8 mouse cellular contexts compared by ENCODE assay signal in the genomic region with DNA sequence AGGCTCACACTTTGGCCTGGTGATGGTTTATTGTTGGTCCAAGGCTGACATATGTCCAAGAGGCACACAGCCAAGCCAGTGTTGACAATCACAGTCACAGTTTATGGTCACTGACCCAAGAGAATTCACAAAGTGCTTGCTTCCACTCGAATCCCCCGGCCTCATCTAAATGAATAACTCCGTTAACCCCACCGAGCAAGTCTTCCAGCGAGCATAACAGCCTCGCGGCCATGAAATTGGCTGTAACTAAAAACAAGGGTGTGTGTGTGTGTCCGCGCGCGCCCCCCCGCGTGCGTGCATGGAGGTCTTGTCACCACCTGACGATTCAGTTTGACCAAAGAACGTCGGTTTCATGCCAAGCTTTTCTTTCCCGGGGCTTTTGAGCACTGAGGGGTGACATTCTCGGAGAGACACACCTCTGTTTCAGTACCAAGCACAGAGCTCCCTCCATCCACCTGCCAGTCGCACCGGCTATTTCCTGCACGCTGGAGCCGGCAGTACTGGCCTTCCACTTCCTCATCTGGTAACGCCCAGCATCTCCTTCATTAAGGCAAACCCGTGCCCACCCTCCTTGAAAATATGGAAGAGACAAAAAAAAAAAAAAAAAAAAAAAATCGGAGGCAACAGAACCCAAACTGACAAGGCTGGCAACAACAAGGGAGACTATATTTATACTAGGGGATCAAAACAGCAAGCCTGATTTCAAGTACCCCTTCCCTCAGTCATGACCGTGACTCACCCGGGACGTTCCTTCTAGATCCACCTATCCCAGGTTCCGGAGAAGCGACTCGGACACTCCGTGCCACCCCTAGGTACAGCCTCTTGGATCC. TPM values are rescaled to one million over a fixed set of nuclear protein-coding genes. Genes with fewer than 3 reads are reported as not detected.
DNase-seq lines count a peak whose midpoint lies in the region; ATAC-seq and TF ChIP-seq lines count a peak whose summit lies in the region.

No protein-coding gene starts in this region.

- WGBS in heart, embryonic 13.5 days = 2% methylated on average over 33 of the region's 33 CpGs
- under 1% methylated on average over 32 of the region's 33 CpGs for WGBS in kidney, embryonic 16.5 days
- 2% methylated on average over 33 of the region's 33 CpGs for WGBS in liver, embryonic 14.5 days (ENCODE audit: insufficient replicate concordance)
- under 1% methylated on average over 33 of the region's 33 CpGs for WGBS in thymus, adult 2 months

- no peaks in the 10 kb centered on the region for H3K4me1 ChIP-seq in cortical plate, adult 2 months (ENCODE audit: control insufficient read depth, insufficient read depth, low read length)
- peaks cover 20% of the 10 kb centered on the region for H3K4me1 ChIP-seq in heart, embryonic 13.5 days
- H3K4me1 ChIP-seq in kidney, embryonic 16.5 days (ENCODE audit: insufficient read depth, low read length) = peaks cover 13% of the 10 kb centered on the region
- H3K4me1 ChIP-seq in liver, embryonic 14.5 days (replicated peaks; ENCODE audit: control insufficient read depth in 2 of 2, insufficient read depth in 2 of 2, low read length in 1 of 2) = peaks cover 5 to 13% of the 10 kb centered on the region in 2 experiments
- peaks cover 13% of the 10 kb centered on the region for H3K4me1 ChIP-seq in thymus, adult 2 months (replicated peaks; ENCODE audit: control insufficient read depth, insufficient read depth, low read length)

- peak; percentile 45 for DNase-seq in 3T3-L1 (ENCODE audit: low read depth, low spot score)
- DNase-seq in T-cell, adult 2 months (ENCODE audit: low spot score) = peak; percentile 16
- peak in 1 of 3 experiments; percentile 47 for DNase-seq in liver, embryonic 14.5 days (ENCODE audit: low read depth in 3 of 3, low spot score in 3 of 3)
- peak; percentile 34 for DNase-seq in neural tube, embryonic 10.5 days (ENCODE audit: extremely low spot score, low spot score)
- peak; percentile 37 for DNase-seq in thymus, adult 2 months

- H3K4me2 ChIP-seq in heart, embryonic 13.5 days = peak overlapping the region; percentile 90
- peak overlapping the region; percentile 72 for H3K4me2 ChIP-seq in kidney, embryonic 16.5 days (replicated peaks; ENCODE audit: low read depth, low read length)
- H3K4me2 ChIP-seq in liver, embryonic 14.5 days (ENCODE audit: low read depth) = peak overlapping the region; percentile 86

- peaks cover 3% of the 10 kb centered on the region; the same call in 1 of the 2 replicates for H3K27me3 ChIP-seq in heart, embryonic 13.5 days (replicated peaks)
- H3K27me3 ChIP-seq in kidney, embryonic 16.5 days (ENCODE audit: insufficient read depth, low read length) = no peaks in the 10 kb centered on the region
- no peaks in the 10 kb centered on the region for H3K27me3 ChIP-seq in liver, embryonic 14.5 days (ENCODE audit: control insufficient read depth, insufficient read depth, low read length)
- H3K27me3 ChIP-seq in thymus, adult 2 months (ENCODE audit: control insufficient read depth, insufficient read depth, low read length) = no peaks in the 10 kb centered on the region

- no peaks in the 10 kb centered on the region; the same call in 1 of the 2 replicates for H3K9me3 ChIP-seq in heart, embryonic 13.5 days
- H3K9me3 ChIP-seq in kidney, embryonic 16.5 days (ENCODE audit: low read length) = no peaks in the 10 kb centered on the region
- H3K9me3 ChIP-seq in liver, embryonic 14.5 days (ENCODE audit: control insufficient read depth, low read length) = no peaks in the 10 kb centered on the region

- no peak overlapping the region for H3K27ac ChIP-seq in cortical plate, adult 2 months (ENCODE audit: insufficient read depth, low read length)
- H3K27ac ChIP-seq in heart, embryonic 13.5 days (replicated peaks) = peak overlapping the region; percentile 46; the same call in 1 of the 2 replicates
- peak overlapping the region; percentile 80 for H3K27ac ChIP-seq in kidney, embryonic 16.5 days (ENCODE audit: low read length)
- peak overlapping the region; percentile 64 for H3K27ac ChIP-seq in liver, embryonic 14.5 days
- peak overlapping the region; percentile 36; the same call in 1 of the 2 replicates for H3K27ac ChIP-seq in thymus, adult 2 months (ENCODE audit: control insufficient read depth, insufficient read depth, low read length)

- peak; percentile 50; the same call in 1 of the 2 replicates for TF ChIP-seq POLR2A in cortical plate, adult 2 months (IDR thresholded peaks at IDR 0.05; ENCODE audit: extremely low read depth, insufficient read depth, low read length)
- no peak for TF ChIP-seq POLR2A in thymus, adult 2 months (IDR thresholded peaks at IDR 0.05; ENCODE audit: control insufficient read depth, extremely low read depth, insufficient read depth, low read length, poor library complexity)

- peak overlapping the region; percentile 78 for H3K9ac ChIP-seq in heart, embryonic 13.5 days
- peak overlapping the region; percentile 62 for H3K9ac ChIP-seq in kidney, embryonic 16.5 days (replicated peaks; ENCODE audit: low read length)
- peak overlapping the region; percentile 73 for H3K9ac ChIP-seq in liver, embryonic 14.5 days (replicated peaks)

- no peak for TF ChIP-seq CTCF in cortical plate, adult 2 months (IDR thresholded peaks at IDR 0.05; ENCODE audit: extremely low read depth, insufficient read depth, low read length)
- peak; percentile 77 for TF ChIP-seq CTCF in liver, embryonic 14.5 days (IDR thresholded peaks at IDR 0.05; ENCODE audit: low read depth)
- TF ChIP-seq CTCF in thymus, adult 2 months (IDR thresholded peaks at IDR 0.05; ENCODE audit: borderline replicate concordance, control insufficient read depth, extremely low read depth, insufficient read depth, low read length, poor library complexity) = no peak; the same call in 1 of the 2 replicates

- no peak for ATAC-seq in heart, embryonic 13.5 days (ENCODE audit: extremely low read depth, insufficient number of reproducible peaks, low FRiP score, low TSS enrichment)
- no peak for ATAC-seq in kidney, embryonic 16.5 days (ENCODE audit: low FRiP score, low TSS enrichment)
- ATAC-seq in liver, embryonic 14.5 days (ENCODE audit: insufficient read depth) = peak; percentile 46

- peaks cover 19% of the 10 kb centered on the region for H3K36me3 ChIP-seq in heart, embryonic 13.5 days
- H3K36me3 ChIP-seq in kidney, embryonic 16.5 days (ENCODE audit: insufficient read depth, low read length) = peaks cover 8% of the 10 kb centered on the region
- H3K36me3 ChIP-seq in liver, embryonic 14.5 days (replicated peaks; ENCODE audit: control insufficient read depth, insufficient read depth, low read depth) = peaks cover 4% of the 10 kb centered on the region
- H3K36me3 ChIP-seq in thymus, adult 2 months (ENCODE audit: control insufficient read depth, insufficient read depth, low read length) = peaks cover 18% of the 10 kb centered on the region

- H3K4me3 ChIP-seq in cortical plate, adult 2 months (ENCODE audit: insufficient read depth, low read length) = peak overlapping the region; percentile 46
- peak overlapping the region; percentile 90 for H3K4me3 ChIP-seq in heart, embryonic 13.5 days
- H3K4me3 ChIP-seq in kidney, embryonic 16.5 days (ENCODE audit: low read length) = peak overlapping the region; percentile 58
- peak overlapping the region; percentile 71 to 92 for H3K4me3 ChIP-seq in liver, embryonic 14.5 days (ENCODE audit: insufficient read depth in 1 of 2, low read depth in 2 of 2, low read length in 2 of 2)
- H3K4me3 ChIP-seq in thymus, adult 2 months (ENCODE audit: control insufficient read depth, insufficient read depth, low read length) = peak overlapping the region; percentile 80

- TF ChIP-seq EP300 in liver, embryonic 14.5 days (IDR thresholded peaks at IDR 0.05; ENCODE audit: low read depth) = no peak

RNA-seq across cellular contexts. Expression of a gene that starts 0.7 kb away (rescaled TPM):
- polyA plus RNA-seq in cortical plate, adult 2 months (2012; rRNA removed) = 0.85 and 0.96 TPM in 2 replicates
- 0.11 and 0.32 TPM in 2 replicates for polyA plus RNA-seq in heart, embryonic 13.5 days (2015; fragmentation: Nextera tagmentation; extraction: Ambion mirVana)
- 0.84 and 1.1 TPM in 2 replicates for polyA plus RNA-seq in kidney, embryonic 16.5 days (2015; fragmentation: Nextera tagmentation; extraction: Ambion mirVana)
- polyA plus RNA-seq in liver, embryonic 14.5 days (2012; rRNA removed) = 0.01 and 0.02 TPM in 2 replicates
- polyA plus RNA-seq in liver, embryonic 14.5 days (2014; fragmentation: Nextera tagmentation; extraction: Ambion mirVana) = 0.08 TPM in 1 of 2 replicates, not detected in the other
- 0.18 and 0.35 TPM in 2 replicates for polyA plus RNA-seq in thymus, adult 2 months (2012; rRNA removed)

RNA-seq across cellular contexts. Expression of a gene that starts 0.9 kb away (rescaled TPM):
- 45.9 and 48.3 TPM in 2 replicates for polyA plus RNA-seq in cortical plate, adult 2 months (2012; rRNA removed)
- 3.0 and 3.2 TPM in 2 replicates for polyA plus RNA-seq in heart, embryonic 13.5 days (2015; fragmentation: Nextera tagmentation; extraction: Ambion mirVana)
- polyA plus RNA-seq in kidney, embryonic 16.5 days (2015; fragmentation: Nextera tagmentation; extraction: Ambion mirVana) = 4.3 and 7.1 TPM in 2 replicates
- polyA plus RNA-seq in liver, embryonic 14.5 days (2012; rRNA removed) = 2.9 and 3.2 TPM in 2 replicates
- 2.5 and 3.9 TPM in 2 replicates for polyA plus RNA-seq in liver, embryonic 14.5 days (2014; fragmentation: Nextera tagmentation; extraction: Ambion mirVana)
- 38.7 and 41.4 TPM in 2 replicates for polyA plus RNA-seq in thymus, adult 2 months (2012; rRNA removed)
